Mouse (Mus musculus): ENCODE data around the gene Enox2.
"Not testable (repeated sequence)": the region's sequence is repeated elsewhere in the genome, so short reads cannot be mapped to it uniquely, and the experiment has no call there.

Enox2 gene

GRCm38 (mm10) chrX:49287700-49288563 is at the start of gene Enox2:
TSS of gene Enox2 (minus strand) at chrX:49288259.
- peak; percentile 72 for DNase-seq (ENCODE audit: low spot score)

- DNase-seq (ENCODE audit: low spot score) = peak; percentile 23
Measured at GRCm38 (mm10) chrX:49309496-49309895, 21.4 kb upstream of the Enox2 start.

- peak; percentile 29 for DNase-seq (ENCODE audit: low spot score)
Measured at GRCm38 (mm10) chrX:49306659-49307058, 18.6 kb upstream of the Enox2 start.

- no peak for DNase-seq (ENCODE audit: low spot score)
Measured at GRCm38 (mm10) chrX:49279918-49280586, 8.0 kb downstream of the Enox2 start.

GRCm38 (mm10) chrX:49273487-49274042 is 14.5 kb downstream of the Enox2 start:
- DNase-seq (ENCODE audit: low spot score) = no peak

- DNase-seq (ENCODE audit: low spot score) = no peak
Measured at GRCm38 (mm10) chrX:49250816-49251215, 37.2 kb downstream of the Enox2 start.

- no peak for DNase-seq (ENCODE audit: low spot score)
Measured at GRCm38 (mm10) chrX:49225792-49226426, 62.1 kb downstream of the Enox2 start.

- DNase-seq (ENCODE audit: low spot score) = no peak
Measured at GRCm38 (mm10) chrX:49216422-49216821, 71.6 kb downstream of the Enox2 start.

GRCm38 (mm10) chrX:49196386-49196785 is 91.7 kb downstream of the Enox2 start:
- DNase-seq (ENCODE audit: low spot score) = no peak

- no peak for DNase-seq (ENCODE audit: low spot score)
Measured at GRCm38 (mm10) chrX:49181136-49181535, 106.9 kb downstream of the Enox2 start.

GRCm38 (mm10) chrX:49178670-49179069 is 109.4 kb downstream of the Enox2 start:
- DNase-seq (ENCODE audit: low spot score) = no peak

- no peak for DNase-seq (ENCODE audit: low spot score)
Measured at GRCm38 (mm10) chrX:49154280-49154679, 133.8 kb downstream of the Enox2 start.

- no peak for DNase-seq (ENCODE audit: low spot score)
Measured at GRCm38 (mm10) chrX:49124774-49125429, 163.2 kb downstream of the Enox2 start.

- no peak for DNase-seq (ENCODE audit: low spot score)
Measured at GRCm38 (mm10) chrX:49116465-49116864, 171.6 kb downstream of the Enox2 start.

GRCm38 (mm10) chrX:49112412-49112811 is 175.6 kb downstream of the Enox2 start:
- DNase-seq (ENCODE audit: low spot score) = no peak

- DNase-seq (ENCODE audit: low spot score) = not testable (repeated sequence)
Measured at GRCm38 (mm10) chrX:49100542-49100941, 187.5 kb downstream of the Enox2 start.

GRCm38 (mm10) chrX:49096249-49096648 is 191.8 kb downstream of the Enox2 start:
- DNase-seq (ENCODE audit: low spot score) = no peak

- no peak for DNase-seq (ENCODE audit: low spot score)
Measured at GRCm38 (mm10) chrX:49075055-49075454, 213.0 kb downstream of the Enox2 start.

- DNase-seq (ENCODE audit: low spot score) = no peak
Measured at GRCm38 (mm10) chrX:49073563-49073962, 214.5 kb downstream of the Enox2 start.

- DNase-seq (ENCODE audit: low spot score) = no peak
Measured at GRCm38 (mm10) chrX:49045118-49045517, 242.9 kb downstream of the Enox2 start.

- no peak for DNase-seq (ENCODE audit: low spot score)
Measured at GRCm38 (mm10) chrX:49009746-49010145, 278.3 kb downstream of the Enox2 start.

GRCm38 (mm10) chrX:49005655-49006054 is 282.4 kb downstream of the Enox2 start:
- no peak for DNase-seq (ENCODE audit: low spot score)
